Mouse (Mus musculus): Measurements from ENCODE around the gene Eftud2.

The Eftud2 gene

DNA sequence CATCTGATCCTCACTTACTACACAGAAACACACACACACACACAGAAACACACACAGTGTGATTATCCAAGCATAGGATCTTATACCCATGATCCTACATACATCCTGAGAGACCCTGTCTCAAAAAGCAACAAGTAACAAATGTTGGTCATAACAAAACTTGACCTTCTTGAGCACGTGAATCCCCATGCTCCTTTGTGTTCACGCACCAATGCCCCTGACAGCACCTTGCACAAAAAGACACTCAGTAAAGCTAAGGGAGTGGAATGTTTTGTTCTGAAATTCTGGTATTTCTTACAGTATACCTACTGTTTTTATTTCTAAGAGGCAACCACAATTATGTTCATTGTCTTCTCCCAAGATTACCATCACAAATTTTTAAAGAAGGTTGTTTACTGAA, 1.2 kb downstream of the Eftud2 start:
- no peak for DNase-seq (ENCODE audit: low spot score)

DNA sequence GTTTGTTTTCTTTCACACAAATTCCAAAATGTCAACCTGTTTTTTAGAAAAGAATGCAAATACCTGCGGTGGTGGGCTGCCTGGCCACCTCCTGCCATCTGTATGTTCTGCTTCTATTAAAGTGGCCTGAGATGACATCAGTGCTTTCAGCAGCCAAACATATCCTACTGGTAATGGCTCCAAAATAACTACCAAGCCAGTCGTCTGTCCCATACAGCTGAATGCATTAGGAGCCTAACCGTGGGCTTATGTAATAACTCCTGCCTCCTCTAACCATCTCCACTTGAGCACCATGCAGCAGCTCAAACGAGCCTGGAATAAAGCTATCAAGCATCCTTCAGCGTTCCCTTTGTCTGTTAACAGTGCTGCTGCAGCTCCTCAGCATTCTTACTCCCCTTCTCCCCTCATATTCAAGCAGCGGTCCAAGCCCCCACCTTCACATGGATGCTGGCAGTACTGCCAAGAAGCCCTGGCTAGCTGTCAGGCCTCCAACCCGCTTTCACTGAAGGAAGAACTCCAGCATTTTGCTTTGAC, 5.9 kb downstream of the Eftud2 start:
- no peak for DNase-seq (ENCODE audit: low spot score)

DNA sequence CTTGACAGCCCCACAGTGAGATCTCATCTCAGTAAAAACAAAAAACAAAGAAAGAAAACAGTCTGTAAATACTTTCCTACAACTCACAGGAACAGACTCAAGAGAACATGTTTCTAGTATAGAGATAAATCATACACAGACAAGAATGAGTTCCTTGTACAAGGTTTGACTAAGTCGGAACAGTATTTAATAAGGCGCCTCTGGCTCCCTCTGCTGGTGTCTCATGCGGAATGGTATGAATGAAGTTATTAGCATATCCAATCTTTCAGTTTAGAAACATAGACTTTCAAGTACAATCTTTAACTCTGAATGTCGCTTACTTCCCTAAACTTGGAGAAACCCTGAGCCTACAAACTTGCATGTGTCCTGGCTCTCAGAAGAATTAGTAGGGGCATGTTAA, 16.5 kb downstream of the Eftud2 start:
- peak; percentile 70 for DNase-seq (ENCODE audit: low spot score)

DNA sequence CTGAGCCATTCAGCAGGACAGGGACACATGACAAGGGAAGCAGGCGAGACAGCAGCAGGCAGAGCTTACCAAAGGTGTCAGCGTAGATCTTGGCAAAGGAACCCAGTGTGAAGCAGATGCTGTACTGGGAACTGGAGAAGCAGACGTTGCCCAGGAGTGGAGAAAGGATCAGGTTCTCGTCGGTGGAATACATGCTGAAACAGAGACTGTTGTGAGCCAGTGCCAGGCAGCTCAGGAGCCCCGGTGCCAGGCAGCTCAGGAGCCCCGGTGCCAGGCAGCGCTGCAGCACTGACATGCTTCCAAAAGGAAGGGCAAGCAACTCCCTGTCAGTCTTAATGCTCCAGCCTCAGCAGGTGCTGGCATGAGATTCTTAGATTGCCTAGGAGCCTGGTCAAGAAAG, 20.9 kb downstream of the Eftud2 start:
- no peak for DNase-seq (ENCODE audit: low spot score)

DNA sequence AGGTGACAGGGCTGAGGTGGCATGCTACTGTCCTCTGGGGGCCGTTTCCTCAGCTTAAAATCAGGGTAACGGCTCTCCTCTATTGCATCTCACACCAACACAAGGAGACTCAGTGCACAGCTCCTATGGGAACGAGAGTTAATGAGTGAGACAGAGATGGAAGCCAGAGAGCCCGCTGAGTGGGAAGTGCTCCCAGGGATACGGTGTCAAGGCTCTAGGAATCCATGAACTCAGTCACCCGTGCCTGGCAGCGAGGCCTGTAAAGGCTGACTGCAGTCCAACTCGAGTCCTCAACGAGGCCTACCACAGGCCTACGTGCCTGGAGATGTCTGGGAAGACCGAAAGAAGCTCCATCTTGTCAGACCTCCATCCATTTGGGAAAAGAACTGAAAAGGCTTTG, 21.8 kb downstream of the Eftud2 start:
- no peak for DNase-seq (ENCODE audit: low spot score)

DNA sequence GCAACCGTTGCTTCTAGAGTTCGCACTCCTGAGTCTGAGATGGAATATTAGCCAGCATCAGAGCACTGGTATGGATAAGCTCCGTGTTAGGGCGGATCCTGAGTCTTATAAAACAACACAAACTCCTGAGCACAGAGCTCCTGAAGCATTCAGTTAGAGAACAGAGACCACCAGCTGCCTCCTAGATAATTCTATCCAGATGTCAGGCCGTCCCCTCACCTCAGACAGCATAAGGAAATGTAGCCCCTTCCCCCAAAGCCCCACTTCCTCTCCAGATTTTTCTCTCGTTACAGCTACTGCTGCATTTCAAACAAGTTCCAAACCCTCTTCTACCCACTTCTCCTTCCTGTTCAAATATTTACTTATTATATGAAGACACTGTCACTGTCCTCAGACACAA, 24.8 kb downstream of the Eftud2 start:
- DNase-seq (ENCODE audit: low spot score) = peak; percentile 62

DNA sequence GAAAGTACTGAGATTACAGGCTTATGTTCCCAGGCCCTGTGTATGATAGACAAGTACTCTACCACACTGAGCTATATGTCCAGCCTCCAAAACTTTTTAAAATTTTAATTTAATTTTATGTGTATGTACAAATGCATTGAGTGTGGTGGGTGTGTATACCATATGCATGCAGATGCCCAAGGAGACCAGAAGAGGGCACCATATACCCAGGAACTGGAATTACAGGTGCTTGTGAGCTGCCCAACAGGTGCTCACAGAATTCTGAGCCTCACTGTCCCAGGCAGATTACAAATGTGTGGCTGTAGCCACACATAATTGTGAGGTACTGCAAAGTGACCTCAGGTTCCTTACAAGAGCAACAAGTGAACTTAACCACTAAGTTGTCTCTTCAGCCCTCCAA, 27.0 kb downstream of the Eftud2 start:
- no peak for DNase-seq (ENCODE audit: low spot score)

DNA sequence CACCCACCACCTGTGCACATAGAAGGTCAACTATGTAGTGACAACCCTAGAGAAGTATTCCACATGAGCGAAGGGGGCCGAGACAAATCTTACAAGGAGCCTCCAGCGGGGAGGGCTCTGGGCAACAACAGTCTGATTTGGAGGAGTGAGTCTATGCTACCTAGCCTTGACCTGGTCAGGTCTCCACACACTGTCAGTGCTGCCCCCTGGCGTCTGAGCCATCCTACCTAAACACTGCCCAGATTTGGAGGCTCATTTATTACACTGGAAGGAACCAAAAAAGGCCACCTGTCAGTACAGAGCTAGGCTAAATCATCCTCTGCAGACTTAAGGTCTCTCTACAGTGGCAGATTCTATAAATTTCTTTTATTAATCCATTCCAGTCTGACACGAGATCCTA, 28.9 kb downstream of the Eftud2 start:
- DNase-seq (ENCODE audit: low spot score) = peak; percentile 84

DNA sequence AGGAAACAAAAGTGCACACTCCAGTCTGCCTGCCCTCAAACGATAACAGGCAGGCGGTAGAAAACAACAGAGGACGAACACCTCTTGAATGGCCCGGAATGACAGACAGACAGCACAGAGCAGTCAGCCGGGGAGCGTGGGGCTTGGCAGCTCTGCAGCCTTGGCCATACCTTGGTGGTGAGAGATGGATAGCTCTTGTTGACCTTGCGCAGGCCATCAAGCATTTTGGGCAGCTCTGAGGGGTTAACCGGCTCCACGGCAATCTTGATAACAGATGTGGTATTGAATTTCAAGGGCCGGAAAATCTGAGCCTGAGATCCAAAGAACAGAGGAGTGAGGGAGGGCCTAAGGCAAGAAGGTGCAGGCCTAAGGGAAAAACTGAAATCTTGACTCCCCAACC, 34.9 kb downstream of the Eftud2 start:
- peak; percentile 10 for DNase-seq (ENCODE audit: low spot score)

DNA sequence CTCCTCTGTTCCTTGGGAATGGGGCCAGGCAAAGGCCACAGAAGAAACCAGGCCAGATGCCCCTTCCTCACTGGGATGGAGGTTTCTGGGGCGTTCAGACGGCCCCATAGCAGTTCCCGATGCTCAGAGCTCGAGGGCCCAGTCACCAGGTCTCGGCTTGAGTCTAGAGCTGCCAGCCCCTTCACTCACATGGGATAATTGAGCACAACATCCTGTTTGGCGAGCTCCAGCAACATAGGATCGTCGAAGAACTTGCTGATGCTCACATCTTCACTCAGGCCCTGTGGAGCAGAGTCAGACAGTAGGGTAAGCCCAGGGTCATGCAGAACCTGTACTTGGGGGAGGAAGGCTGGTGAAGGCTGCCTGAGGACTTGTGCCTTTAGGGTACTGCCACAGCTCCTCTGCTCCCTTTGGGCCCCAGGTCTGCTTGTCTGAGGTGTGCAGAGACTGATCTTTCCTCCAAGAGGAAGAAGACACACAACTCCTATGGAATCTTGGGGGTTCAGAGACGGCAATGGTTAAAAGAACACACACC, 42.1 kb downstream of the Eftud2 start:
- no peak for DNase-seq (ENCODE audit: low spot score)

DNA sequence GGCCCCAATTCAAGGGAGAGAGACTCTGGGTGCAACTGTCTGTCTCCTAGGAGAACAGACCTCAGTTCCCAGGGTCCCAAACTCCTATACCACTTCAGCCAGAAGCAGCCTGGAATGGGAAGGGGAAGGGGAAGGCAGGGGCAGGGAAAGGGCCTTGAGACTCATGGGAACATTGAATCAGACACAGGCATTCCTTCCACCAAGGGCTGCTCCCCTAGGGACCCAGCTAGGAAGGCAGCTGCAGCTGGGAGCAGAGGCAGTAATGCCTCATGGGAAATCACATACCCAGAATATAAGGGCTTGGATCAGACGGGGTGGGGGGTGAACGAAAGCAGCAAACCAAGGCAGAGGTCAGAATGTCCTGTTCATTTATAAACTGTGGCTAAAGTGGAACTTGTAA, 42.7 kb downstream of the Eftud2 start:
- DNase-seq (ENCODE audit: low spot score) = no peak

DNA sequence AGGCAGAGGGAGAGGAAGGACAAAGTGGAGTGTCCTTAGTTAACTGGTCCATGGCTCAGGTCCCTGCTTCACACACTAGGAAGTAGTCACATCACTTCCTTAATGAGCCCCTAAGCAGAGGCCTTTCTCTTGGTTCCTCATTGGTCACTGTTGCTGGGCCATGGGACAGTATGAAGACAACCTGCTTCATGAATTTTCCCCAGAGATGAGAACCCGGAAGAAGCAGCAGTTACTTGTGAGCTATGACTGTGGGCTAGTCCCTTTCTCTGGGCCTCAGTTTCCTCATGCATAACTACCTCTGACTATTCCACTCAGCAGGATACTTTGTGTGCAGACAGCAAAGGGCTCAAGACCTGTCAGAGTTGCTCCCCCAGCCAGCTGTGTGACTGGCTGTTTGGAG, 43.4 kb downstream of the Eftud2 start:
- DNase-seq (ENCODE audit: low spot score) = no peak

DNA sequence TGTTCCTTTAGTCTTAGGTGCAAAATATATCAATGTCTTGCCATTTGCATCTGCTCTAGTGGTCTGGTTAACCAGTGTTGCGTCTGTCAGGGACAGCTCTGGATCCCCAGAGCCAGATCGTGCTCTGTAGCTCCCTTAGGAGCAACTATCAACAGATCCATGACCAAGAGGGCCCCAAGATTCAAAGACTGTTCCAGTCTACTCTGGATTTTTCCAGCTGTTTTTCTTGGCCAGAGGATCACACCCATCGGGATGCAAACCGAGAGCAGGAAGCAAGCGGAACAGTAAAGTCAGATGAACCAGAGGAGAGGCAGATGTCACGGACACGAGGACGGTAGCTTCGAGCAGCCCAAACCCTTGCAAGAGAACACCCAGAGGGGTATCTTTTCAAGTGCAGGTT, 44.6 kb downstream of the Eftud2 start:
- no peak for DNase-seq (ENCODE audit: low spot score)

DNA sequence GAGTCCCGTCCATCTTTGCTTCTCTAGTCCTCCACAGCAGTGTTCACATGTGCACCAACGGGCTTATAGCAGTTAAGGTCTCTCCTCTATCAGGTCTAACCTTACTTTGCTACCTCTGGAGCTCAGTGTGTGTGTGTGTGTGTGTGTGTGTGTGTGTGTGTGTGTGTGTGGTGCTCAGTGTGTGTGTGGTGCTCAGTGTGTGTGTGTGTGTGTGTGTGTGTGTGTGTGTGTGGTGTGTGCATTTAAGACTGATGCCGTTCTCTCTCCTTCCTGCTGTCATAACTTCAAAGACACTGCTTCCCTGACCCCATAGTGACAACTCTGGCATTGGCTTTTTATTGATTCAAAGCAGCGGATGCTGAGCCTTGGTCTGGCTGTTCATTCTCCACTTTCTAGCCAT, 45.2 kb downstream of the Eftud2 start, which contains the start of gene Higd1b:
TSS of gene Higd1b (plus strand) at position 301 of the 400 bp plus-strand sequence.
- no peak for DNase-seq (ENCODE audit: low spot score)

DNA sequence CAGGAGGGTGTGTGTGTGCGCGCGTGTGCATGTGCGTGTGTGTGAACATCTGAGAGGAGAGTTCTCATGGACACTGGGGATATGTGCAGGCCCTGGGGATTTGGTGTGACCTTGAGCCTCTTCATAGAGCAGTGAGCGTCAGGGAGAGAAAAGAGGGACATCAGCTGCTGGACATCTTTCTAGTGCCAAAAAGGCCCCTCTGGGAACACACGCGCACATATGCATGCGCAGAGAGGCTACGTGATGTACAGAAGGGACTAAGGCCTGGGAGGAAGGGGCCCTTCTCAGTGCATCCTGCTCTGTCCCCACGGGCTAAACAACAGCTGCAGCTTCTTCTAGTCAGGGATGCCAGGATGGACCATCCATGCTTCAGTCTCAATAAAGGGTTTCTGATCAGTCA, 46.6 kb downstream of the Eftud2 start:
- DNase-seq (ENCODE audit: low spot score) = no peak

DNA sequence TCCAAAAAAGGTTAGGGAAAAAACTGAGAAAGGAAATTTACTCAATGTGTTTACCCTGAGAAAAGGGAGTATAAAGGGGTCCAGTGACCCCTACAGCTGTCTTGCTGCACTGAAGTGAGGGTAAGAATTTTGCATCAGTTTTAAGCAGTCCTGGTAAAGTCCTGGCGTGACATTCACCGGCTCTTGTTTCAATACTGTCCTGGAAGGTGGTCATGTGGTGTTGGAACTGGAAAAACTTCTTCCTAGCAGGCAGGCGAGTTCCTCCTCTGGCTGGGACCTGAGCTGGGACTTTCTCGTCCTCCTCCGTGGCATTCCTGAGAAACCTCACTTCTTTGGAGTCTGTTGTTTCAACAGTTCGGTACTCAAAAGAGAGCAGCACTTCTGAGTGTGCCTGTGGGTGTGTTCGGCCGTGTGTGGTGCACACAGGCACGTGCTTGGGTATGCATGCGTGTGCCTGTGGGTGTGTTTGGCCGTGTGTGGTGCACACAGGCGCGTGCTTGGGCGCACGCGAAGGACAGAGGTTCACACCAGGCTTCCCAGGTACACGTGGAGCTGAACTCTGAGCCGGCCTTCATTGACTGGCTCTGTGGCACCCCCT, 48.0 kb downstream of the Eftud2 start:
- no peak for DNase-seq (ENCODE audit: low spot score)

DNA sequence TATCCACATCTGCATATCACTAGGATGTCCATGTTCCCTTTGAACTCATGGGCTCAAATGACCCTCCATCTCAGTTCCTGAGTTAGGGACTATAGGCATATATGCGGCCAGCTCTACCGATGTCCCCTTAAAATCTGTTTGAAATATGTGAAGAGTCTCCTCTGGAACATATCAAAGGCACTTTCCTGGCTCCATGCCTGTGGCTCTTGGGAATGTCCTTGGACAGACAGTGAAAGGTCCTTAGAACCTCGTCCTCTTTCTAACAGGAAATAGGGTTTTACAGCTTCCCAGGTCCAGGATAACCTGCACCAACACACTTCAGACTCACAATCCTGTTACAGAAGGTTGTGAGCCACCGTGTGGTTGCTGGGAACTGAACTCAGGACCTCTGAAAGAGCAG, 50.5 kb downstream of the Eftud2 start:
- DNase-seq (ENCODE audit: low spot score) = no peak

DNA sequence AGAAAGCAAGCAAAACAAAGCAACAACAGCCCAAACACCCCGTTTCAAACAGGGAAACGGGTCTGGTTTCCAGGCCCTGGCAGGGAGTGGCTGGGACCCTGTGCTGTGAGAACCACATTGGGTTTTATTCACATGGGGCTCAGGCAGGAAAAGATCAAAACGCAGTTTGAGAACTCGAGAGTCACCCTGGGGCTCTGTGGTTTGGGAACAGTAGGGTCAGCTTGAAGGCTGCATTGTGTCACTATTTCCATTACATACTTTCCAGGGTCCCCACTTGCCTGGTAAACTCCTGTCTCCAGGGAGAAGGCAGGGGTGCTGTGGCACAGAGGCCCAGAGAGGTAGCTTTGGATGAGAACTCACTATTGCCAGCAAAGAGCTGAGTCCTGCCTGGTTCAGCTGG, 53.7 kb downstream of the Eftud2 start:
- DNase-seq (ENCODE audit: low spot score) = no peak

DNA sequence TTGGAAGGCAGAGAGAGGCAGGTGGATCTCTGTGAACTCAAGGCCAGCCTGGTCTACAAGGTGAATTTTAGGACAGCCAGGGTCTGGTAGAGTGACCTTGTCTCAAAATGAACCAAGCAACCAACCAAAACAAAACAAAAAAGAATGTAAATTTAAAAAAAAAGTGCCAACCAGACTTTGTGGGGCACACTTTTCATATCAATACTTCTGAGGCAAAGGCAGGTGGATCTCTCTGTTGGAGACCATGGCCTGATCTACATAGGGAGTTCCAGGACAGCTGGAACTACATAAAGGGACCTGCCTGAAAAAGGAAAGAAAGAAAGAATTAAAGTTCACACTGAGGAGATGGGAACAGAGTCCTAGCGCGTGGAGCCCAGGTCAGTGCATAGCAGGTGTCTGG, 54.3 kb downstream of the Eftud2 start:
- no peak for DNase-seq (ENCODE audit: low spot score)

DNA sequence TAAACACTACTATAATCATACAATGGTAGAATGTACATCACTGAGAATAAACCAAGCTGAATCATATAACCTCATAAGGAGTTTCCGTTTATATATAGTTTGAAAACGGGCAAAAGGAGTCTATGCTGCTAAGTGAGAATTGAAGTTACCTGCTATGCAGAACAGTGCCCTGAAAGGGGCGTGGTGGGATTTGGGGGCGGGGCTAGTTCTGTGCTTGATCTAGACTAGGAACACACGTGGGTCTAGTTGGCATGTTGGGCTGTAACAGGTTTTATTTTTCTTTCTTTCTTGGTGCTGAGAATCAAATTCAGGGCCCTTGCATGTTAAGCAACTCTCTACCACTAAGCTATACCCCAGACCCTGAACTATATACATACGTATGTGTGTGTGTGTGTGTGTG, 59.6 kb downstream of the Eftud2 start:
- no peak for DNase-seq (ENCODE audit: low spot score)

DNA sequence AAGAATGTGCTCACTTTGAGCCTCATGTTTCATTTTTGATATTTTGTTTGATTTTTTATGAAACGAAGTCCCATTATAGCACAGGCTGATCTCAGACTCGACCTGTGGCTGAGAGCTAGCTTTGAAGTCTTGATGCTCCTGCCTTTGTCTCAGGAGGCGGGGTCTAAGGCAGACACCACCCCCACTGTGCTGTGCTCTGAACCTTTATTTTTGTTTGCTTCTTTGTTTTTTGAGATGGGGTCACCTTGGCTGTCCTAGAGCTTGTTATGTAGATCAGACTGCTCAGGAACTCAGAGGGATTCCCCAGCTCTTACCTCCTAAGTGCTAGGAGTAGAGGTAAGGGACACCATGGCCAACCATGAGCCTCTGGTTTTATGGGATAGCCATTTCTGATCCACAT, 60.4 kb downstream of the Eftud2 start:
- DNase-seq (ENCODE audit: low spot score) = peak; percentile 39

DNA sequence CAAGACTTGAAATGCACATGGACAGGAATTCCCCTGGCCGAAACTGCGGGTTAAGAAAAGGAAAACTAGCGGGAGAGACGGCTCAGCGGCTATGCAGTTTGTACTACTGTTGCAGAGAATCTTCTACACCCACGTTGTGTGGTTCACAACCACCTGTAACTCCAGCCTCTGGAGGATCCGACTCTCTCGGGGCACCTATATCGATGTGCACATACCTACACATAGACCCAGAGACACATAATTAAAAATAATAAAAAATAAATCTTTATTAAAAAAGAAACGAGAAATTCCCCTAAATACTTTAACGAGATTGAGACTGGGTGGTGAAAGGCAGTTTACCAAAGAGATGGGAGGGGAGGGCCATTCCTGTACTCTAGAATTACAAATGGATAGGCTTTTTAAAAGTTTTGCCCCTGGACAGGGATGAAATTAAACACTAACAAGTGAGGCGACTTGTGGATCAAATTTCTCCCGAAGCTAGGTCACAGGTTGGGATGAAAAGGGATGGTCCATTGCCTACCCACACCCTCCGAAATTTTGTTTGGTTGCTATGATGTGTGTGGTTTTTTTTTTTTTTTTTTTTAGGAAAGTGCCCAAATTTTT, 60.9 kb downstream of the Eftud2 start:
- DNase-seq (ENCODE audit: low spot score) = no peak

DNA sequence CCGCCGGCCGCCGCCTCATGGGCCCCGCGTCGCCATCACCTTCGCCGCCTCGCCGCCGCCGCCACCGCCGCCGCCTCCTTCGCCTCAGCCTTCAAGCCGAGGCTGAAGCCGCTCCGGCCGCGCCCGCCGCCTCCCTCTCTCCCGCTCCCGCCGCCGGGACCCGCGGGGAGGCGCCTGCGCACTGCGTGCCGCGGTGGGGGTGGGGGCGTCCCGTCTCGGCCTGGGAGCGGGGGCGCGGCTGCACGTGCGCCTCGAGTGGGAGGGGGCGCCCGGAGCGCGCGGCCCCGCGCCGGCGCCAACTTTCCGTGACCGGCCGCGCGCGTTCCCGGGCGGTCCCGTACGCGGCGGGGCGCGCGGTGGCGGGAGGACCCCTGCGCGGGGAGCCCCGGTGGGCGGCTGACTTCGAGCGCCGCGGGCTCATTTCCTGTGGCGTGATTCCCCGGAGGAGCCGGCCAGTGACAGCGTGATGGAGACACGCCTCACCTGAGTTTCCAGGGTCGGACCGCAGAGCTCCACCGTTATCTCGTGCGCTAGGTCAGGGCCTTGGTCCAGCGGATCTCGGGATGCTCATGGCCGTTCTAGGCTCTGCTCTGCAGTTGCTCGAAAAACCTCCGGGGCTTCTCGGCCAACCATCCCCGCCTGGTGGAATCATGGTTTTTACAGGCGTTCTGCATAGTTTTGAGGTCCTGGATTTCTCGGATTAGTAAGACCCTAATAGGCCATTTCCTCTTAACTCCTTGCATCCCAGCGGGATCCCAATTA, 61.6 kb downstream of the Eftud2 start, which contains the start of gene Gjc1:
TSS of gene Gjc1 (minus strand) at position 680 of the 762 bp plus-strand sequence.
- peak; percentile 81 for DNase-seq (ENCODE audit: low spot score)
